Mouse (Mus musculus) thymus, postnatal 0 days (tissue): ENCODE data around the gene Aff4. TPM values are rescaled to one million over a fixed set of nuclear protein-coding genes. Genes with fewer than 3 reads are reported as not detected.
"Not testable (repeated sequence)": the region's sequence is repeated elsewhere in the genome, so short reads cannot be mapped to it uniquely, and the experiment has no call there.

Experiments
- DNase-seq: peaks from one replicate; pipeline ENCODE4 v3.0.0-alpha.2; 2015; ENCODE audit warnings: low spot score
- polyA plus RNA-seq: library from polyadenylated mRNA; unstranded; fragments of >200 nt; fragmentation: Nextera tagmentation; extraction: Ambion mirVana; gene quantifications from 2 replicates; pipeline ENCODE4 v1.2.1, GENCODE M21; 2015

Gene Aff4
- polyA plus RNA-seq, 1 experiment from 2014 or later, result 36.1 TPM

DNA sequence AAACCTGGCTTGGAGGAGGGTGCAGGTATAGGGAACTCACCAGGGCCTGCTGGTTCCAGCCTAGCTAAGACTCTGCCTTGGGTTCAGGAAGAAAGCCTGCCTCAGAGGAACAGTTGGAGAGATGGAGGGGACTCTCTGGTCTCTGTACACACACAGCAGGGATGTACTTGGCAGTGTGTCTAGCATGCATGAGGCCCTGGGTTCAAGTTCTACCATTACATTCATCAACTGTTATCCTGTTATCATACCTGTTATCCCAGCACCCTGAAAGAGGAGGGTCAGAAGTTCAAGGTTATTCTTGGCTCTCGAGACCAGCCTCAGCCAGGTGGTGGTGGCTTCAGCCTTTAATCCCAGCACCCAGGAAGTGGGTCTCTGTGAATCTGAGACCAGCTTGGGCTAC, 13.7 kb upstream of the Aff4 start:
- no peak for DNase-seq

DNA sequence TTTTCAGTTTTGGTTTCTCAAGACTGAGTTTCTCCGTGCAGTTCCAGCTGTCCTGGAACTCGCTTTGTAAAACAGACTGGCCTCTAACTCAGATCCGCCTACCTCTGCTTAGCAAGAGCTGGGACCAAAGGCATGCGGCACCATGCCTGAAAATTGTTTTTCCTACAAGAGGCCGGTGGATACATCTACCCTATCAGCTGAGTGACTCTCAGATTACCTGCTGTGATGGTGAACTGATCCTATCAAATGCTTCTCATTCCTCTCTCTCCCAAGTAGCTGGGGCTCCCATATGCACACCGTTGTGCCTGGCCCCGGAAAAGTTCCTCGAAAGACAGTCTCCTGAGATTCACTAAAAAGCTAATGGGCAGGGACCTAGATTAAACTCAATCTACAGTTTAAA, 12.9 kb upstream of the Aff4 start:
- no peak for DNase-seq

DNA sequence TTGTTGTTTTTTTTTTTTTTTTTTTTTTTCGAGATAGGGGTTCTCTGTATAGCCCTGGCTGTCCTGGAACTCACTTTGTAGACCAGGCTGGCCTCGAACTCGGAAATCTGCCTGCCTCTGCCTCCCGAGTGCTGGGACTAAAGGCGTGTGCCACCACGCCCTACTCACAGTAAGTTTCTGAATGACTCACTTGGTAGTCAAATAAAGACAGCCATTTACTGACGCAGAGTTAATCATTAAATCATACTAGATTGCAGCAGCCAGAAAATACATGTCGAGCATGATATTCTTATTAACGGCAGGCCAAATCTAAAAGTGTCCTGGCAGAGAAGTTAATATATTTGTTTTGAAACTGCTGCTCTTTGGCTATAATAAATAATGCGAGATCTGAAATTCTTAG, 9.6 kb upstream of the Aff4 start:
- DNase-seq, result not testable (repeated sequence)

DNA sequence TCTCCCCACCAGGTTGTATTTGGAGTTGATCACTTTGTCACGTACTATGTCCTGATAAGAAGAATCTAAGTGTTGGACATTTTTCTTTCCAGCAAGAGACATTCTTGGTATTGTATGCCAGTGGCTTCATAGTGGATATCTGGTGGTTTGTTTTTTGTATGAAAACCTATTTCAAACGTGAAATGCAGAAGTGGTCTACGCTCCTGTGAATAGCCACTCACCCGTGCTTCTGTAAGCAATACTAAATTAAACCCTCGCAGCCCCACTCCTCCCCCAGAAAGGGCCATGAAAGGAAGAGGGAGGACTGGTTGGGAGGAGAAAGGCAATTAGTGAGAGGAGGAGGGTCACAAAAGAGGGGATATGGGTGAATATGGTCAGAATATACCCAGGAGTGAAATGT, 7.9 kb upstream of the Aff4 start:
- DNase-seq, result no peak

DNA sequence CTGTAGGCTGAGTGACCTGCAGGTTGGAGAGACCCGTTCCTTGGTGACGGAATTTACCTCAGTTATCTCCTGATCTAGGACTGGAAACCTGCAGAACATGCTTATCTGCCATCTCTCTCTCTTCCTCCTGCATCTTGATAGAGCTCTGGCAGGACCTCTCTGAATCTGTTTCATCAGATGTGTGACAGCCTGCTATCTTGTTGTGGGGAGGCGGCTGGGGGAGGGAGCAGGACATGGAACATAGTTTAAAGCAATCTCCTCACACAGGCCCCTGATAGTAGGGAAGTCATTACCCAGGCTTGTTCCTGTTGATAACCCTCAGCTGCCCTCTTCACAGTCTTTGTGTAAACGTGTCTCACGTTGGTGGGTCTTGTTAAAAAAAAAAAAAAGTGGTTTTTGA, 5.3 kb upstream of the Aff4 start:
- peak; percentile 25 for DNase-seq

DNA sequence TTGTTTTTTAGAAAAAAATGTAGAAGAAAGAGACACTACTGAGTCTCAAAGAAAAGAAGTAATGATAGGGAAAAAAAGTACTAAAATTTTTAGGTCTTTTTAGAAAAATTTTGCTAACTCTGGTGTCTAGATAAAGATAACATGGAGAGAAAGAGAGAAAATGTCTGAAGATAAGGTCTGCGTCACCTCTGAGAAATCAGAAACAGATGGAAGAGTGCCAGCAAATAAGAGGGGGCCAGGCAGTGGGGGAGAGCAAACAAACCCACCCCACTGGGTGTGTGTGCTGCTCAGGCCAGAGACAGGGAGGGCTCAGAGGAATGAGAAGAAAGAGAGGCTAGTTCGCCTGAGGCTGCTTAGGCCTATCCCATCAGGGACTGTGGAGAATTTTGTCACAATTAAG, 4.9 kb upstream of the Aff4 start:
- DNase-seq, result no peak

DNA sequence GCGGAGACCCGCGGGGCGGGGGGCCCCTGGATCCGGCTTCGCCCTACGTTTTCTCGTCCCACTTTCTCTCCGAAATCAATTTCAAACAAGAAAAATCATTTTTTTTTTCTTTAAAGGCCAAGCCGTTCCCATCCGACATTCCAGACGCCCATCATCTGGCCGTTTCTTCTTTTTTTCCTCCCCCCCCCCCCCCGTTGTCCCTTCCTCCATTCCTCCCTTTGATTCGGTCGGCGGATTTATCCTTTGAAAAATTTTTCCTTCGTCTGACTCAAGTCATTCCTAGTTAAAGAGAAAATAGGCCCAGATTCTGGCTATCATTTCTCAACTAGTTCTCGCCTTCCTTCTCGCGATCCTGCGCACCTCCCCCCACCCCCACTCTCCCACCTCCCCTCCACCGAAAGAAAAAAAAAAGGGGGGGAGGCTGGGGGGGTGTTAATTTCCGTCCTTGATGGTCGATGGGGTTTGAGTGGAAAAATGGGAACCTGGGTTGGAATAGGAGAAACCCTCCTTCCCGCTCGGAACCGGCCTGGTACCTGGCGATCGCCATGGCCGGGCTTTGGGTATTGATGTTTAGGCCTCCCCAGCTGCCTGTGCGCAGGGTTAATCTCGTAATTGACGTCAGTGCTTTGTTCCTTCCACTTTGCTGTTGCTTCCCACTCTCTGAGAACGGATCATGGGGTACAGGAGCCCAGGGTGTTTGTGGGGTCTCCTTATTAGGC, 750 bp downstream of the Aff4 start:
- peak; percentile 66 for DNase-seq

DNA sequence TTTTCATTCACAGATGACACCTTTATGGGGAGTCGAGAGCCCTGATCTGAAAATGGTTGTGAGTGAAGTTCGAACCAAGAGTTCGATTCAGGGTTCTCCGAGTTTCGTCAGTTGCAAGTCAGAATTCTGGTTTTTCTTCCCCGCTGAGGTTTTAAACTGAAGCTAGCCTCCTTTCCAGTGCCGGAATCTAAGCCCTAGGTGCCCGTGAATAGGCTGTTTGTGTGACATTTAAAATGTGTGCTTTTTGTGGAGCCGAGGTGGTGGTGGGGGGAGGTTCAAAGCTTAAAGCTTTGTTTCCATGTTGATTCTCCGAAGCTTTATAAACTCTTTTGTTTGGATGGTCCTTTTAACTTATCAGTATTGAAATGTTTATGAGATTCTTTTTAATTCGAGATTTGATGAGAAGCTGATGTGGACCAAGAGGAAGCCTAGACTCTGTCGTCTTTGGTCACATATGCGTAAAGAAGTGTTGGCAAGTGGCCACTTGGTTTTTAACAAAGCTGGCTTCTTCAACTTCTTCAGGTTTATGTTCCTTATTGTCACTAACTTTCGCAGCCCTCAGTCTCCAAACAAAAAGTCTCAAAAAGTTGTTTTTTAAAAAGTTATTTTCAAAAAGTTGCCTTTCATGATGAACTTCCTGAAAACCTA, 1.4 kb downstream of the Aff4 start:
- no peak for DNase-seq

DNA sequence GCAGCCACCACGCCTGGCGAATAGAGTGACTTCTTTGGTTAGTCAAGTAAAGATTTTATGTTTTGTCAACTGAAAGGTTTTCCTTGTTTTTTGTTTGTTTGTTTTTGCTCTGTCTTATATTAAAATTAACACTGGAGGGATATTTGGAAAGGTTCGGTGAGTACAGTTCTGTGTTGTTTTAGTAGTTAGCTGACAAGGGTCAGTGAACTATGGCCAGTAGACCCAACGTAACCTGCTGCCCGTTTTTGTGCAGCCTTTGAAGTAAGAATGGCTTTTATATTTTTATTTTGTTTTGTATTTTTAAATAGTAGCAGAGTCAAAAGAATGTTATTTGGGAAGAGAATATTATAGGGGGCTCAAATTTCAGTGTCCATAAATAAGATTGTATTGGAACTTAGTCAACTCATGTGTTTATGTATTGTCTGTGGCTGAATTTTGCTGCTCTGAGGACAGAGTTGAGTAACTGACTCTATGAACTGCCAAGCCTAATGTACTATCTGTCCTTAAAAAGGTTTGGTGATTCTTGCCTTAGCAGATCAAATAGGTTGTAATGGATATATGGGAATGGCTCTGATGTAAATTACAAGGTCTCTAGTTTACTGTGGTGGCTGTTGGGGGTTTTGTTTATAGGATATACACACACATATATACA, 8.0 kb downstream of the Aff4 start:
- no peak for DNase-seq

DNA sequence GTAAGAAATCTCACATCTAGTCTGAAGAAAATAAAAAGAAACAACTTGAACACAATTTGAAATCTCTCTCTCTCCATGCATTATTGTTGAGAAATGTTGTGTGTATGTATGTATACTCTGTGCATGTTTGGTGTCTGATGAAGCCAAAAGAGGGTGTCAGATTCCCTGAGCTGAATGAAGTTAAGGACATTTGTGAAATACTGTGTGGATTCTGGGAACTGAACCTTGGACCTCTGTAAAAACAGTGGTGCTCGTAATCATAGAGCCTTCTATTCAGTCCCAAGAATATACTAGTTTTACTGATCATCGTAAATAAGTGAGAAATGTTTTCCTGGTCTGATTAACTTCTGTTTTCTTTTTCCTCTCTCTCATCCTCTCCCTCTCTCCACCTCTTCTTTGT, 16.4 kb downstream of the Aff4 start:
- no peak for DNase-seq

DNA sequence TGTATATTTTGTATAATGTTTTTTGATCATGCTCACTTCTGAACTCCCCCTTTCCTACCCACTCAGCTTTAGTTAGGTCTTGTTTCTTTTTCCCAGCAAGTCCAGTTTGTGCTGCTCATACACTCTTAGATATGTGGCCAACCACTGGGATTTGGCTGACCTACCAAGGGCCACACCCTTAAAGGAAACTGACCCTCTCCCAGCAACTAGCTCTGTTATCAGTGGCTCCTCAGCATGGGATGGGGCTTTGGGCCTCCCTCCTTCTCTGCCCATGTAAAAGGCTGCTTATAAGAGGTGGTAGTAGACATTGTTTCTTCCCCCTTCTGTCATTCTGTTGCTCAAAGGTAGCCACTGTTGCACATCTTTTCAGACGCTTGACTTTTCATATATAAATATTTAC, 28.3 kb downstream of the Aff4 start:
- no peak for DNase-seq

DNA sequence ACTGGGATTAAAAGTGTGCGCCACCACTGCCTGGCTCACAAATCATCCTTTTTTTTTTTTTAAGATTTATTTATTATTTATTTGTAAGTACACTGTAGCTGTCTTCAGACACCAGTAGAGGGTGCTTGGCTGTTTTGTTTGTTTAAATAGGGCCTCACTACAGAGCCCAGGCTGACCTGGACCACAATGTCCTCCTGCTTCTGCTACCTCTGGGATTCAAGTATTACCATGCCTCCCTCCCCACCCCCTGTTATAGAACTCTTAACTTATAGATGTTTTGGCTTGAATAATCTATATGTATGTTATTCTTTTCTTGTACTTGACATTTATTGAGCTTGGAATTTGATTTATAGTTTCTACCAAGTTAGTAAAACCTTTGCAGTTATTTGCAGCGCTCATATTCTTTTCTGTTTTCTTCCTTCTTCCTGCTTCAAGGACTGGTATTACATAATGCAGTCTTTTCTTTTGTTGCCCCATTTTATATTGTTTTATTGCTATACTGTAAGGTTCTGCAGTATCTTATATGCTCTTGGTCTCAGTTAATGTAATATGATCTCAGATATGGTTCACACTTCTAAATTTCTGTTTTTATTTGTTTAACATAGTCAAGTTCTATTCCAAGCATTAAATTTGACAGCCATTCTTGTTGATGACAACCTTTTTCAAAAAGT, 33.3 kb downstream of the Aff4 start:
- no peak for DNase-seq

DNA sequence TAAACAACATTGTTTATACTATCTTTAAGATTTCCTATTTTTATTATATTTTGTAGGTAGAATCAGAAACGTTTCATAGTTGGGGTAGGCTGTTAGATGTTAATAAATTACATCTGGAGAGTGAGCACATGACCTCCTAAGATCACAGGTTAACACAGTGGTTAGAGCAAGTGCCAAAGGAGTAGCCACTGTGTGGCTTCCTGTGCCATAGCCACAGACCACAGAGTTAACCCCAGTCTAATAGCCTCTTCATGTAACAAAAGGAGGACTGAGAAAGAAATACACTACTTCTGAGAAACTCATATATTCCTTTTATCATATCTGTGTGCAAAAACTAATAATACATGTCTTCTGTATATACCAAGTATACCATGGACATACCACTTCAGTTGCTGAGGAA, 43.2 kb downstream of the Aff4 start:
- no peak for DNase-seq

DNA sequence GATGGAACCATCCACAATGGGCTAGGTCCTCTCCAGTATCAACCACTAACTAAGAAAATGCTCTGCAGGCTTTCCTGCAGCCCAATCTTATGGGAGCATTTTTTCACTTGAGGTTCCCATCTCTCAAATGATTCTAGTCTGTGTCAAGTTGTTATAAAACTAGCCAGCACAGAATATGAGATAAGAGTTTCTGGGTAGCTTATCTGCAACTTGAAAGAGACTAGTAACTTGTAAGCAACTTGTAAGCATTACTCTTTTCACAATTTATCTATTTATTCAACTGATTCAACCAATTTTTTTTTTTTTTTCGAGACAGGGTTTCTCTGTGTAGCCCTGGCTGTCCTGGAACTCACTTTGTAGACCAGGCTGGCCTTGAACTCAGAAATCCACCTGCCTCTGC, 53.0 kb downstream of the Aff4 start:
- no peak for DNase-seq

DNA sequence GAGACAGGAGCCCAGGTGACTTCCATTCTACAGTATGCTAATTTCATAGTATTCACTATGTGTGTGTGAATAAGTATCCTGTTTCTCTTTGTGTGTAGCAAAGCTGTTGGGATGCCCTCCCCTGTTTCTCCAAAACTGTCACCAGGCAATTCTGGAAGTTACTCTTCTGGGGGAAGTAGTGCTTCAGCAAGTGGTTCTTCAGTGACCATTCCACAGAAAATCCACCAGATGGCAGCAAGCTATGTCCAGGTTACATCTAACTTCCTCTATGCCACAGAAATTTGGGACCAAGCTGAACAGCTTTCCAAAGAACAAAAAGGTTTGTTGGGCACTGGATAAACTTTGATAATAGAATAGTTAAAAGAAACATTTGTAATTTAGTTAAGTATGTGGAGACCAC, 61.1 kb downstream of the Aff4 start:
- peak; percentile 4 for DNase-seq

DNA sequence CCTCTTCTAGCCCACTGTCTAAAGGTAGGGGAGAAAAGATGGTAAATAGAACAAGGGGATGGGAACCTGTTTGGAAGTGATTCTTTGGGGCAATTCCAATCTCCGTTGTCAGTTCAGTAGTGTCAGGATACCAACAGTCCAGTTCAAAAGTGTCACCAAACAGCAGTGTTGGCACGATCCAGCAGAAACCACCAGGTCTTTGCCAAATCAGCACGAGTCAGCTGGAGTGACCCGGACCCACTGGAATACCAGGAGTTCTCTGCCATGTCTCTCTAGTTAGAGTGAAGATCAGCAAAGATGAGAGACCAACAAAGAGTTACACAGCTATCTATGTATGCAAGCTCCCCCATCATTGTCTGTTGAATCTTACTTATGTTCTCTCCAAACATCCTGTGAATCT, 63.2 kb downstream of the Aff4 start:
- no peak for DNase-seq

DNA sequence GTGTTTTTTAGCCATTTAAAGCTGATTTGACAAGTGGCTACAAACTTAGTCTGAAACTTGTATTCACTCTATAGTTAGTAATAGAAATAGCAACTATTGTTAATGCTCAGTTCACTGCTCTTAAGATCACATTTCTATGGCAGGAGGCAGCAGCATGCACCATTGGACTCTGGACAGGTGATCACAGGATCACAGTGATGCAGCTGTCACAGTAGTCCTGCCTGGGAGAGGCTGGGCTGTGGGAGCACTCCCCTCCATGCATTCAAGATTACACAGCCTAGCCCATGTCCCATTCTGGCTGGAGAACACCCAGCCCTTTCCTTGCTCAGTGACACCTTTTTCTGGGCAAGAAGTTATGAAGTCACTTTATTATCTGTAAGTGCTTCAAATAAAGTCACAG, 67.4 kb downstream of the Aff4 start:
- DNase-seq, result no peak

DNA sequence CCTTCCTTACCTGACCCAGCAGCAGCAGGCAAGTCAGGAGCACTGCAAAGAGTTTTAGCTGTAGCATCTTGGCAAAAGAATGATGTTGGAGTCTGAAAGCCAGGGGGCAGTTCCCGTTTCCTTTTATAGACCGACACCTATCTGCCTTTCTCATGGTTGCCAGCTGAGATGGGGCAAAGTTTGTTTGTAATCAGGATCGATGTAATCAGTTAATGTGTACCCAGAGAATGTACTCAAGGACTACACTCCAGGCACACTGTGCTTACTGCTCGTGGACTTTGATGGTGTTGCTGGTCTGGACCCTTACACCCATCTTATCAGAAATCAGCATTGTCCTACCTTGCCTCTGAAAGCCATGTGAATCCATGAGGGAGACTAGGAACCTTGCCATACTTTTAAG, 72.4 kb downstream of the Aff4 start, which contains the start of gene Leap2:
Gene Leap2 (minus strand): TSS at position 135 of the 400 bp plus-strand sequence.
- DNase-seq, result no peak

DNA sequence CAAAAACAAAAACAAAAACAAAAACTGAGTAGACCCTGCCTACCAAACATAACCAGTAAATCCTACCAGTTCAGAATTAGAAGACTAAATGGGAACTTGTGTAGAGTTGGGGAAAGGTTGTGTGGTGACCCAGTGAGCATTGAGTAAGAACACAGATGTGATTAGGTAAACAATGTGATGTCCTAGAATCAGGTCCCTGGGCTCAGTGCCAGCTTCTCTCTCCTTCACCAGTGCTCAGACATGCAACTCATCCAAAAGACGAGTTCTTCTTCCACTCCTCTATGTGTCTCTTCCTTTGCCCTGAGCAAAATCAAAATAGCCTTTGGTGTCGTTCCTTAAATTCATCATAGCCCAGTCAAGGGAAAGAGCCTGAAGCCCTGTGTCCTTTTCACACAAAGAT, 74.2 kb downstream of the Aff4 start:
- DNase-seq, result no peak

DNA sequence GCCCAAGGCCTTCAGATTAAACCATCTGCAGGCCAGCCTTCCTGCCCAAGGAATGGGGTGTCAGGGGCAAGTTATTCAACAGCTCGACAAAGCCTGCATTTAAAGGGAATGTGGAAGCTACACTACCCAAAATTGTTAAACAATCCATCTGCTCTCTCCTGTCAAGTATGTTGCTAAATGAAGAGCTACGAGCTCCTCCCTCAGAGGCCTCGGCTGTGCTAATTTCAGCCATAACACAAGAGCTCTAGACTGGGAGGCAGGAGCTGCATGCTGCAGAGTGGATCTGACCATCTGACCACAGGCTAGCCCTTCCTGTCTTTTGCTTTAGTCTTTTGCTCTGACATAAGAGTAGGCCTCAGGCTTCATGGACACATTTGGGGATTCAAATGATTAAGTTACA, 74.6 kb downstream of the Aff4 start:
- no peak for DNase-seq

DNA sequence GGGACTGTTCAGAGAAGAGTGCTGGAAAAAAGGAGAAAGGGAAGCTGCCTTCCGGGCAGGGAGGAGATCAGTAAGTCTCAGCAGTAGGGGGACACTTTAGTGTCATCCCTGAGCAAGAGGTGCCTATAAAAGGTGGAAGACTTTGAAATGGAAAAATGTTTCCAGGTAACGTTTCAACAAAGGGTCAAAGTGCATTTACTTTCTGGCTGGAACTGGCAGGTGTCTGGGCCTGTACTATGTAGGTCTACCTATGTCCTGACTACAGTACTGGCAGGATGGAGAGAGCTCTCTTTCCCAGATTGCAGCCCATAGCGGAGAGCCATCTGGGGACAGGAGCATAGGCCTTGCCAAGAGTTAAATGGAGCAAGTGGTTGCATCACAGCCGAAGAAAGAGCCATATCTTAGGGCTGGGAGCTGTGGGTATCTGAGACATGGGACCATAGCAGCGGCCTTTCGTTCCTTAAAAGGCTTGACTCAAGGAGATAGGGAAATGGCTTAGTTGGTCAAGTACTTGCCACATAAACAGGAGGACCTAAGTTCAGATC, 75.2 kb downstream of the Aff4 start:
- no peak for DNase-seq

DNA sequence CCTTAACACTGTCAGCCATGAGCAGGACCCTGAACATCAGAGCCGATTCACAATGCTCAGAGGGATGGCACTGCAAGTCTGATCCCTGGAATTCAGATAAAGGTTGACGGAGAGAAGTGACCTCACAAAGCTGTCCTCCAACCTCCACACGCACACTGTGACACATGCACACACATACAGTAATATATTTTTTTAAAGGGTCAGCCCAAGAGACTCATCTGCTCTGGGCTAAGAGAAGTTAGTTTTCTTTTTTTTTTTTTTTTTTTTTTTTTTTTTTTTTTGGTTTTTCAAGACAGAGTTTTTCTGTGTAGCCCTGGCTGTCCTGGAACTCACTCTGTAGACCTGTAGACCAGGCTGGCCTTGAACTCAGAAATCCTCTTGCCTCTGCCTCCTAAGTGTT, 76.3 kb downstream of the Aff4 start:
- not testable (repeated sequence) for DNase-seq
